Mouse (Mus musculus): ENCODE results near the gene Reg4.

The Reg4 gene

GRCm38 (mm10) chr3:98227763-98228162, 5.8 kb downstream of the Reg4 start:
- in situ Hi-C loops (cut with MboI; ENCODE audit: low pct_unique_long_range_greater_than_20kb in 1 of 2, low sequenced_read_pairs in 2 of 2, unreplicated experiment in 1 of 2) = no loop called here

- in situ Hi-C loops (cut with MboI; ENCODE audit: low pct_unique_long_range_greater_than_20kb in 1 of 2, low sequenced_read_pairs in 2 of 2, unreplicated experiment in 1 of 2) = no loop called here
These were observed 8.0 kb downstream of the Reg4 start for GRCm38 (mm10) chr3:98229943-98230342.

DNA sequence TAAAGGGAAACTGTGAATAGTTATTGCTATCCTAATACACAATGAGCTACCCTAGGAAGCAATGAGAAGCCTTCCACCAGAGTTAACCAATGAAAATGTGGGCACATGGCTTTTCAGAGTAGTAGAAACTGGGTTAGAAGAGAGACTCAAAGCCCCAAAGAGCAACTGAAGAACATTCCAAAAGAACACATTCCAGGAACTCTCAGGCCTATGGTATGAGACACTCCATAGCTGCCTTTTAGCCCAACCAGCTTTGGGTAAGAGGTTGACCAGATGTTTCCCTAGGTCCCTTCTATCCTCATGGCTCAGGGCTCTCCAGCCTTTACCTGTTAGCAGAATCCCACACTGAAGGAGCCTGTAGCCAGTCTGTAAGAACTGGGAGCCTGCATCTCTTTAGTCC, 11.5 kb downstream of the Reg4 start:
- in situ Hi-C loops (cut with MboI; ENCODE audit: low pct_unique_long_range_greater_than_20kb in 1 of 2, low sequenced_read_pairs in 2 of 2, unreplicated experiment in 1 of 2) = no loop called here

- in situ Hi-C loops (cut with MboI; ENCODE audit: low pct_unique_long_range_greater_than_20kb in 1 of 2, low sequenced_read_pairs in 2 of 2, unreplicated experiment in 1 of 2) = no loop called here
These were observed 14.3 kb downstream of the Reg4 start for GRCm38 (mm10) chr3:98236266-98236665.

- in situ Hi-C loops (cut with MboI; ENCODE audit: low pct_unique_long_range_greater_than_20kb in 1 of 2, low sequenced_read_pairs in 2 of 2, unreplicated experiment in 1 of 2) = no loop called here
These were observed 15.3 kb downstream of the Reg4 start for GRCm38 (mm10) chr3:98237240-98237639.

DNA sequence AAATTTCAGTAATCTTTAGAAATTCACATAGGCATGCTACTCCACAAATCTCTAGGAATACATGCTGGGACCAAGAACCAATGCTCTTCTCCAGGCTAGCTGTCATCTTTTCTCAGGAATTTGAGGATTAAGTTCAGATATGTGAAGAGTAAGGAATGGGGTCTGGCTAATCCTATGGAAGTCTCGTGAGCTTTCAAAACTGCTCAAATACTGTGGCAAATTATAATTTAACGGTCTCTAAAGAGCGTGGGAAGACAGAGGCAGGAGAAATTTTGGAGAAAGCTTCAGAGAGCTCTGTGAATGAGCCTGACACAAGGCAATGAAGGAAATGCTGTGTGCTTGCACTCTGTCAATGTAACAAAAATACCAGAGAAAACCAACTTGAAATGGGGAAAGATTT, 16.2 kb downstream of the Reg4 start:
- in situ Hi-C loops (cut with MboI; ENCODE audit: low pct_unique_long_range_greater_than_20kb in 1 of 2, low sequenced_read_pairs in 2 of 2, unreplicated experiment in 1 of 2) = no loop called here

GRCm38 (mm10) chr3:98242051-98242450, 20.1 kb downstream of the Reg4 start:
- in situ Hi-C loops (cut with MboI; ENCODE audit: low pct_unique_long_range_greater_than_20kb in 1 of 2, low sequenced_read_pairs in 2 of 2, unreplicated experiment in 1 of 2) = no loop called here

DNA sequence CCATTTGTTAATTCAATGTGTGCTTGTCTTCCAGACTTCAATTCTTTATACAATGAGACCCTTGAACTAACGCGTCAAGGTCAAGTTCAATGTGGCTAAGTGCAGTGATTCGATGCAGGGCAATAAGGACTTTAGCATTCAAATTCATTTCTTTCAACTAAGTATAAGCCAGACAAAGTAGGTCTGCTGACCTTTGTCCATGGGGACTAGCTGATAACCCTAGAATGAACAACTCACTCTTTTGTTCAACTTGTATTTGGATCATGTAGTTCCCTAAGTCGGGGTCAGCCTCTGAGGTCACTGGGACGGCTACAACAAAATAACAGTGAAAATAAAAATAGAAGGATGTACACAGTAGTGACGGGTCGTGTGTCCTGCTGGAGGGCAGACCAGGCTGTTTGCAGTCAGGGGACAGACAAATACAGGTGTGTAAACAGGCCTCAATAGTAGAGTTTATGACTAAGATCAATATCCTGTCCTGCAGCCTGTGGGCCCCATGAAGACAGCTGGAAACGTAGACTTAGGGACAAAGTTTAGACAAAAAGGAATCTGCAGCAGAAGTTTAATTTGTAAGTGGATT, 20.6 kb downstream of the Reg4 start:
- in situ Hi-C loops (cut with MboI; ENCODE audit: low pct_unique_long_range_greater_than_20kb in 1 of 2, low sequenced_read_pairs in 2 of 2, unreplicated experiment in 1 of 2) = no loop called here

DNA sequence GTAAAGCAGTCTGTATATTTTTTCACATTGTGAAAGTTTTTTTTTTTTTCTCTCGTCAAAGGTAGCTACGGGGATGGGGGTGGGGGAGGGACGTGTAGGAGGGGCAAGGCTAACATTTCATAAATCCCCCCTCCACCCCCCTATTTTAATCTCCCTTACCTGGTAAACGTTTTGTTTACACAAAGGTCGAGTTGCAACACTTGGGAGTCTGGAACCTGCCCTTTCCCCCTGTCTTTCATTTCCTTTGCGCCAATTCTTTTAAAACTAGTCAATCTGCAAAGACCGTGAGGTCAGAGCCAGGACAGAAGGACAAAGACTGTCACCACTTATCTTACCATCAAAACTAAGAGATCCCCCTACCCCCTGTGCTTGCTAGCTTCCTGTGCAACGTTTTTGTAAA, 23.9 kb downstream of the Reg4 start:
- in situ Hi-C loops (cut with MboI; ENCODE audit: low pct_unique_long_range_greater_than_20kb in 1 of 2, low sequenced_read_pairs in 2 of 2, unreplicated experiment in 1 of 2) = no loop called here

DNA sequence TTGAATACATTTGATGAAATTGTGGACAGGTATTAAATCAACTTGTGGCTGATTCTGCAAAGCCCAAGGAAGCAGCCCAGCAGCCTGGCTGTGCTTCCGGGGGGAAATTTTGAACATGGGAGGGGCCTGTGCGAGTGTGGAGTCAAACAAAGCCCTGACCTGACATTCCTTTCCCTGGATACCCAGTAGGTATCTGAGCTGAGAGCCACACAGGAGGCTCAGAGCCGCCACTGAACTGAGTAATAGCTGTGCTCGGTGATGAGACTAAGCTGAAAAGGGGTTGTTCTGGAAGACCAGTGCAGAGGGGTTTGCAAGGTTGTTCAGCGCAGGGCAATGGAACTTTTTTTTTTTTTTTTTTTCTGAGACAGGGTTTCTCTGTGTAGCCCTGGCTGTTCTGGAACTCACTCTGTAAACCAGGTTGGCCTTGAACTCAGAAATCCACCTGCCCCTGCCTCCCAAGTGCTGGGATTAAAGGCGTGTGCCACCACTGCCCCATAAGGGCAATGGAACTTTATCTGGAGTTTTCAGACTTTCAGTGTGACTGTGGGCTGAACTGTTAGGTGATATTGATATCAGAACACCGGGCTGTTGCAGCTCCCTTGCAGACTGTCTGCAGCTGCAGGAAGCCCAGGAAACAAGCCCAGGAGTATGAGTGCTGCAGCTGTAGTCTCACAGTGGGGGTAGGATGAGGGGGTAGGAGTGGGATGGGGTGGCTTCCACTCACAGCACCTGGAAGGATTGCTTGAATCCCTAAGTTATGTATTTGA, 25.2 kb downstream of the Reg4 start:
- in situ Hi-C loops (cut with MboI; ENCODE audit: low pct_unique_long_range_greater_than_20kb in 1 of 2, low sequenced_read_pairs in 2 of 2, unreplicated experiment in 1 of 2) = no loop called here

DNA sequence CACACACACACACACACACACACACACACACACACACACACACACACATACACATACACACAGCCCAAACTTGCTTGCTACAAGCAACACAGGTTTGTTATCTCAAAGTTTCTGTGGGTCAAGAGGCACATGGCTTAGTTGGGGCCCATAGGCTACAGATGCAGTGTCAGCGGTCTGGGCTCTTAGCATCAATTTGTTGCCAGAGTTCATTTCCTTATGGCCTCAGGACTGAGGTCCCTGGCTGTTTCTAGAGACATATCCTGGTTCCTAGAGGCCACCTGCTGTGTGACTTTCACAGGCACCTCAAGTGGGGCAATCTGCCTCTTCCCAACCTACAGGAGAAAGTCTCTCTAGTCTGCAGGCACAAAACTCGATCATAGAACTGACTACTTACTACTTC, 27.4 kb downstream of the Reg4 start:
- in situ Hi-C loops (cut with MboI; ENCODE audit: low pct_unique_long_range_greater_than_20kb in 1 of 2, low sequenced_read_pairs in 2 of 2, unreplicated experiment in 1 of 2) = no loop called here

GRCm38 (mm10) chr3:98249833-98250448, 28.0 kb downstream of the Reg4 start:
- in situ Hi-C loops (cut with MboI; ENCODE audit: low pct_unique_long_range_greater_than_20kb in 1 of 2, low sequenced_read_pairs in 2 of 2, unreplicated experiment in 1 of 2) = no loop called here

GRCm38 (mm10) chr3:98254059-98254458, 32.1 kb downstream of the Reg4 start:
- in situ Hi-C loops (cut with MboI; ENCODE audit: low pct_unique_long_range_greater_than_20kb in 1 of 2, low sequenced_read_pairs in 2 of 2, unreplicated experiment in 1 of 2) = no loop called here

DNA sequence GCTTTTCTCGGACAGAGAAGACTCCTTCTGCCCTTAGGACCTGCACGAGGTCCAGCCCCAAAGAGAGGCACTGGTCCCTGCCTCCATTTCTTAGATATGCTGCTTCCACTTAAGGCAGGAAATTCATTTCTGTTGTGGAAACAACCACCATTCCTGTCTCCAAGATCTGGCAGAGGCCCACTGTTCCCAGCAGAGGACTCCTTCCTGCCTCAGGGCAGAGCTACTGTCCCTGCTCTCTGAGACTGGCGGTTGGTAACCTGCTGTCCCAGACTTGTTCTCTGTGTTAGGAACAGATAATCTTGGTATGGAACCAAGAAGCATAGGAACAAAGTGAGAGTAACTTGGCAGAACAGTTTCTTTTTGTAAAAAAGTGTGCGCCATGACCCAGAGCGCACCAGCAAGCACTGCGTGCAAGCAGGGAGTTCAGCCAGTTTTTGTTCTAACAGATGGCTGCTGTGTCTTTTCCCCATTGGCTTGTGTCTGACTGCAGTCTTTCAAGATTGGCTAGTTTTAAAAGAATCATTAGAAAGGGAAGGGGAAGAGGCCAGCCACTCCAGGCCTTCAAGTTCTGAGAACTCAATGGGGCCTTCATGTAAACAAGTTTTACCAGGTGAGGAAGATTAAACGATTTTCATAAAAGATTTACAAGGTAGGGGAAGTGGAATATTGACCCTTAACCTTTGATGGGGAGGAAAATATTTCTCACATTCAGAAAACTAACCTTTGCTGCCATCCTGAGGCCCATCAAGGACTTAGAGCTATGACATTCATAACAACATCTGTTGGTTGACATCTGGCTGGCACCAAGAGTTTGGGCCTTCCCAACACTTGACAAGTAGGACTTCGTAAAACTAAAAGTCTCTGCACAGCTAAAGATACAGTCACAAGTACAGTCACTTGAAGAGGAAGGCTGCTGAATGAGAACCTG, 33.0 kb downstream of the Reg4 start:
- in situ Hi-C loops (cut with MboI; ENCODE audit: low pct_unique_long_range_greater_than_20kb in 1 of 2, low sequenced_read_pairs in 2 of 2, unreplicated experiment in 1 of 2) = no loop called here

- in situ Hi-C loops (cut with MboI; ENCODE audit: low pct_unique_long_range_greater_than_20kb in 1 of 2, low sequenced_read_pairs in 2 of 2, unreplicated experiment in 1 of 2) = no loop called here
These were observed 36.8 kb downstream of the Reg4 start for GRCm38 (mm10) chr3:98258723-98259122.

DNA sequence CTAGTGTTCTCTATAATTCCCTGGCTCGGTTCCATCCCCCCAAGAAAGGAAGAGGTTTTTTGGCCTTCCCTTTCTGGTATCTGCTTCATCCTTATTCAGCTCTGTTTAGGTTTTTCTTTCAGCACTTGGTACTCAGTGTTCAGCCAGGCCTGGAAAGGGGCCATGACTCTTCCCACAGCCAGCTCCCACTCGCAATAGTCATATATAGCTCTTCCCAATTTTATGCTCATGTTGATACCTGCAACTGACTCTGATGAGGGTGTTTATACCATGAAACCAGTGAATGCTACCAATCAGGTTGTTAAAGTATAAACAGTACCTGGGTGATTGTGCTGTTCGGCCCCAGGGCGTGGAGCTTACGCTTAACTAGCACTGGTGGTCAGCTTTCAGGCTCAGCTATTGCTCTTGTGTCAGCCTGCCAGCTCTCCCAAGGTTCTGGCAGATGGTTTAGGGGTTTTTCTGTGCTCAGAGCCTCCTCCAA, 37.4 kb downstream of the Reg4 start:
- in situ Hi-C loops (cut with MboI; ENCODE audit: low pct_unique_long_range_greater_than_20kb in 1 of 2, low sequenced_read_pairs in 2 of 2, unreplicated experiment in 1 of 2) = no loop called here

DNA sequence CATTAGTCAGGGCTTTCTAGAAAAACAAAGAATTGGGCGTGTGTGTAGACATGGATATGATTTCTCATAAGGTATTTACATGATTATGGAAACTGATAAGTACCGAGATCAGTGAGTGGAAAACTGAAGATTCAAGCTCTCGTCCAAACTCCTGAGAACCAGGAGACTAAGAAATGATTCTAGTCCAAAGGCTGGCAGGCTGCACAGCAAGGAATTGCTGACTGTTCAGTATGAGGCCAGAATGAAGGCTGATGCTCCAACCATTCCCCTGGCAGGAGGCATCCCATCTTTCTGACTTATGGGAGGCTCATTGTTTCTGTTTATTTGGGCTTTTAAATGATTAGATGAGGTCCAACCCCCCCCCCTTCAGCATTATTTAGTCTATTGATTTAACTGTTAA, 38.6 kb downstream of the Reg4 start:
- in situ Hi-C loops (cut with MboI; ENCODE audit: low pct_unique_long_range_greater_than_20kb in 1 of 2, low sequenced_read_pairs in 2 of 2, unreplicated experiment in 1 of 2) = no loop called here

GRCm38 (mm10) chr3:98261415-98261814, 39.5 kb downstream of the Reg4 start:
- in situ Hi-C loops (cut with MboI; ENCODE audit: low pct_unique_long_range_greater_than_20kb in 1 of 2, low sequenced_read_pairs in 2 of 2, unreplicated experiment in 1 of 2) = no loop called here

- in situ Hi-C loops (cut with MboI; ENCODE audit: low pct_unique_long_range_greater_than_20kb in 1 of 2, low sequenced_read_pairs in 2 of 2, unreplicated experiment in 1 of 2) = no loop called here
These were observed 40.2 kb downstream of the Reg4 start for GRCm38 (mm10) chr3:98262133-98262532.

Measured in mouse embryonic stem cell (cell line).